Comparison of ENCODE assay signal across 9 mouse cellular contexts in the genomic region with DNA sequence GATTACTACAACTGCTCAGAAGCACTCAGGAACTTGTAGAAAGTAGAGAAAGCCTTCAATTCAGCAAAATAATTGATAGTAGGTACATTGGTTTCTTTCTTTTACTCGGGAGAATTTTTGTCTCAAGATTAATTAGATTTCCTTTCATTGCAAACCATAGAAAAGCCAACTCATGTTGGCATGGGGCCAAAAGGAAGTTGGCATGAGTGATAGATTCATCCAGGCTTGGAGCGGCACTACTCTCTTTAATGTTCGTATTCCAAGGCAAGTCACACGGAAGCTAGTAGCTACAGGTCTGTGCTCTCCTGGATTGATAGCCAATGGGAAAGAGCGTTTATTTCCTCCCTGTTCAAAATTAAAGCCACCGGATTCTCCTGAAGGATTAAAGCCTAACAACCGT.
DNase-seq lines count a peak whose midpoint lies in the region; ATAC-seq and TF ChIP-seq lines count a peak whose summit lies in the region.
"Had no signal": no experiment of that assay in that cellular context is flagged by ENCODE, and none has a peak within 500 bp of the region (broad histone marks: within the 10 kb centered on the region; RNA-seq: fewer than 3 reads in every experiment).

No protein-coding gene starts in this region.

- WGBS in intestine, postnatal 0 days, result 52% methylated on average over 7 of the region's 7 CpGs
- 69% methylated on average over 7 of the region's 7 CpGs for WGBS in intestine, embryonic 16.5 days
- 57% methylated on average over 7 of the region's 7 CpGs for WGBS in hindbrain, embryonic 16.5 days

- H3K9ac ChIP-seq in intestine, postnatal 0 days (ENCODE audit: low read depth, low read length), result no peak overlapping the region
- no peak overlapping the region for H3K9ac ChIP-seq in intestine, embryonic 16.5 days (ENCODE audit: low read depth, low read length)
- H3K9ac ChIP-seq in hindbrain, embryonic 16.5 days (ENCODE audit: low read depth, low read length), result no peak overlapping the region
- H3K9ac ChIP-seq: hindbrain, embryonic 15.5 days had no signal

- H3K27ac ChIP-seq in intestine, postnatal 0 days (ENCODE audit: low read depth, low read length), result no peak overlapping the region
- no peak overlapping the region for H3K27ac ChIP-seq in intestine, embryonic 16.5 days (ENCODE audit: low read length)
- H3K27ac ChIP-seq in hindbrain, embryonic 16.5 days (ENCODE audit: low read depth, low read length), result no peak overlapping the region
- H3K27ac ChIP-seq: hindbrain, embryonic 15.5 days had no signal

- H3K27me3 ChIP-seq in intestine, postnatal 0 days (replicated peaks; ENCODE audit: control insufficient read depth, insufficient read depth, low read length), result no peaks in the 10 kb centered on the region
- H3K27me3 ChIP-seq in intestine, embryonic 16.5 days (replicated peaks; ENCODE audit: control insufficient read depth, insufficient read depth, low read length), result no peaks in the 10 kb centered on the region
- H3K27me3 ChIP-seq in hindbrain, embryonic 16.5 days (replicated peaks; ENCODE audit: control insufficient read depth, insufficient read depth, low read length), result no peaks in the 10 kb centered on the region
- H3K27me3 ChIP-seq: hindbrain, embryonic 15.5 days had no signal

- H3K4me1 ChIP-seq in intestine, postnatal 0 days (replicated peaks; ENCODE audit: control insufficient read depth, insufficient read depth, low read length), result no peaks in the 10 kb centered on the region
- no peaks in the 10 kb centered on the region for H3K4me1 ChIP-seq in intestine, embryonic 16.5 days (ENCODE audit: control insufficient read depth, insufficient read depth, low read length)
- no peaks in the 10 kb centered on the region for H3K4me1 ChIP-seq in hindbrain, embryonic 16.5 days (ENCODE audit: control insufficient read depth, insufficient read depth, low read depth, low read length)
- H3K4me1 ChIP-seq: hindbrain, embryonic 15.5 days had no signal

- no peak overlapping the region for H3K4me3 ChIP-seq in intestine, postnatal 0 days (ENCODE audit: low read depth, low read length)
- H3K4me3 ChIP-seq in intestine, embryonic 16.5 days (ENCODE audit: low read length), result no peak overlapping the region
- H3K4me3 ChIP-seq in hindbrain, embryonic 16.5 days (ENCODE audit: low read length), result no peak overlapping the region
- H3K4me3 ChIP-seq: hindbrain, embryonic 15.5 days had no signal

- 0 out of 2 replicates have a peak, but pooled peaks have one; percentile 41 for ATAC-seq in intestine, postnatal 0 days
- ATAC-seq in intestine, embryonic 16.5 days, result no peak
- ATAC-seq in hindbrain, embryonic 16.5 days, result no peak

- no peaks in the 10 kb centered on the region for H3K36me3 ChIP-seq in intestine, postnatal 0 days (ENCODE audit: control insufficient read depth, insufficient read depth)
- H3K36me3 ChIP-seq in intestine, embryonic 16.5 days (ENCODE audit: control insufficient read depth, insufficient read depth, low read length), result no peaks in the 10 kb centered on the region
- no peaks in the 10 kb centered on the region for H3K36me3 ChIP-seq in hindbrain, embryonic 16.5 days (ENCODE audit: control insufficient read depth, insufficient read depth, low read length)
- H3K36me3 ChIP-seq: hindbrain, embryonic 15.5 days had no signal

- intact Hi-C loops in heart, postnatal 14 days (cut with DNase I), result no loop called here

- H3K9me3 ChIP-seq in intestine, postnatal 0 days (ENCODE audit: control insufficient read depth), result no peaks in the 10 kb centered on the region
- no peaks in the 10 kb centered on the region for H3K9me3 ChIP-seq in intestine, embryonic 16.5 days (ENCODE audit: control insufficient read depth, low read length)
- no peaks in the 10 kb centered on the region for H3K9me3 ChIP-seq in hindbrain, embryonic 16.5 days (ENCODE audit: control insufficient read depth, low read length)
- H3K9me3 ChIP-seq: hindbrain, embryonic 15.5 days had no signal

- no peak for TF ChIP-seq CTCF in intestine, postnatal 0 days (IDR thresholded peaks at IDR 0.05; ENCODE audit: low read depth)

- DNase-seq in right cerebral cortex, postnatal 10 days (ENCODE audit: low spot score in 2 of 2), result peak; percentile 46 to 62
- DNase-seq in right cerebral cortex, adult 18-20 months, result no peak
- DNase-seq in brain, adult 2 months (ENCODE audit: low read depth, low spot score), result peak; percentile 20
- peak; percentile 27 for DNase-seq in right cerebral cortex, postnatal 4 days
- no peak for DNase-seq in heart, postnatal 14 days

- H3K4me2 ChIP-seq in intestine, postnatal 0 days (replicated peaks; ENCODE audit: low read depth), result no peak overlapping the region
- no peak overlapping the region for H3K4me2 ChIP-seq in intestine, embryonic 16.5 days (ENCODE audit: low read depth, low read length)
- no peak overlapping the region for H3K4me2 ChIP-seq in hindbrain, embryonic 16.5 days (ENCODE audit: low read length)
- H3K4me2 ChIP-seq: hindbrain, embryonic 15.5 days had no signal

Comparison
In these comparisons a context has a peak if more than half of its experiments do, and no peak if none do; other contexts are left out.
1. DNase-seq: peak in right cerebral cortex, postnatal 10 days (2 of 2), brain, adult 2 months (single experiment) and right cerebral cortex, postnatal 4 days (single experiment); none in right cerebral cortex, adult 18-20 months (single experiment) and heart, postnatal 14 days (0 of 2).